Mouse (Mus musculus) sigmoid colon, adult 10 weeks (tissue): ENCODE data around the gene Cfc1. TPM values are rescaled to one million over a fixed set of nuclear protein-coding genes. Genes with fewer than 3 reads are reported as not detected.

ENCODE experiments used
- polyA plus RNA-seq: library from polyadenylated mRNA; stranded (reverse); fragments of 350-450 nt; fragmentation: Illumina TruSeq; extraction: RNeasy Lipid Tissue Mini Kit (QIAGEN cat#74804); gene quantifications from one replicate; pipeline ENCODE4 v1.2.3, GENCODE M21; 2014; ENCODE audit warnings: low read depth, low replicate concordance

The Cfc1 gene
- not detected for polyA plus RNA-seq

DNA sequence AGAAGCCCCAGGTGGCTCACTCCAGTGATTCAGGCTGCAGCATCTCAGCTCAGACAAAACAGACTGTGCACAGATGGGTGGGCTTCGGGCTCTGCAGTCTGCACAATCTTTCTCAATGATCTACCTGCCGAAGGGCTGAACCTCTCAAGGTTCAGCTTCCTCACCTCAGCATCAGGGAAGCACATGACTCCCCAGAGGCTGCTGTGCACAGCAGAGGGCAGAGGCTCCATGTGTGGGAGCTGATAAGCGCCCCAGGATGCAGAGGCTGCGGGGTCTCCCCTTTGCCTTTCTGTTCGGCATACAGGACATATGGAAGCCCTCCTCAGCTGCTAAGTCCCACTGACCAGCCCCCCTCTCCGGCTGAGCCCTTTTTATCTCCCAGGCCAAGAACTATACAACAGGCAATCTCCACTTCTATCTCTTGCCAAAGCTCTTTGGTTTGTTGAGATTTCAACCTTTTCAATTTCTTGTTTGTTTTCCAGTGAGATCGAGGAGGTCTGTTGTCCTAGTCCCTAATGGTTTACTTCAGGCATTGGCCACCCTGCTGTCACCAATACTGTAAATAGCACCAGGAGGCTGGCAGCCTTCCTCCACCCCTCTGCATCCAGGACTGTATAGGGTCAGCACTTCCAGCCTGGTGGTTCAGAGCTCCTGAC is at the start of gene Cfc1:
Cfc1 (plus strand) TSS at position 606 of the 656 bp plus-strand sequence.

DNA sequence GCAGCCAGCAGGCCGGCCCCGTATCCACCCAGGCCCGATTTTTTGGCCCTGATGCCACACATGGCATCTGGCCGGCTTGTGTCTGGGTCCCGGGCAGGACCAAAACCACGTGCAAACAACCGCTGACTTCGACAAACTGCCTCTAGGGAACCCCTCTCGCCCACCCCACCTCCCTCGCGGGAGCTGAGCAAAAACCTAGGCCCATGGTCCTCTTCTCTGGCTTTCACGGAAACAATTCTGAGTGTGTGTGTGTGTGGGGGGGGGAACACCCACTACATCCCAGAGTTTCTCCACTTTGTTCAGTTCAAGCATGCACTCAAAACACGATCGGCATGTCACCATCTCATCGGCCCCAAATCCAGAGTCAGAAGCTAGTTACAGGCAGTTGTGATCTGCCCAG is 25.4 kb downstream of the Cfc1 start, which contains the start of gene Prss40:
Prss40 (minus strand) TSS at position 101 of the 400 bp plus-strand sequence.

DNA sequence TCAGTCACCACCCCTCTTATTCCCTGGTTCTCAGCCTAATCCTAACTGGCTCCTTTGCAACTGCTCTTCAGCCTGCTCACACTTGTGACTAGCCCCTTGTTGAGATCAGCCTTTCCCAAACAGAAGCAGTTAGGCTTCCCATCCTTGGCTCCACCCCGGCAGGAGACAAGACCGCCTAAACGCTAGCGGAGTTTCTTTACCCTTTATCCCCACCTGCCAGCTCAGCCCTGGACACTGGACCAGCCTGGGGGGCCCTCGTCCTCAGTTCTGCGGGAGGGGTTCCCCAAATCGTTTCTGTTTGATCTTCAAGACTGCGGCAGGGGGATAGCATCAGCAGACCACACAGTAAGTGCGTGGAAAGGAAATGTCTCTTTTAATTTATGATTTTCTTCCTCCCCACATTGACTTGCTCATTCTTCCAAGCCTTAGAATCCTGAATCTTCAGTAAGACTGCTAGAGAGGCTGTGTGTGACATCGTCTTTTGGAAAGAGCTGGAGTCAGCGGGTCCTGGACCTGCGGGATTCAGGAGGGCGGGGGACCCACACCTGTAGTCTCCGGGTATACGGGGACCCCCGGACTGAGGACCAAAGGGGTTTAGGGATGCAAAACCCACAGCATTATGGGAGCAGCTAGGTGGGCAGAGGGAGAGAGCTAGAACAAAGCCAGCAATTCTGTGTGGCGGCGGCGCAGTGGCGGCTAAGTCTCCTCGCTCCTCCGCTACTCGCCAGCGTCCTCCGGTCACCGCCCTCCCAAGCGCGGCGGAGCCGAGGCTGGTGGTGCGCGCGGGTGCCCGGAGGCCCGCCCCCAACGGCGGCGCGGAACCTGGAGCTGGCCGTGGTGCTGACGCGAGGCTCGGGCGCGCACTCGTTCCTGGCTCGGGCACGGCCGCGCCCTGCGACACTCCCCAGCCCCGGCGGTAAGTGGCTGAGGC is 43.7 kb downstream of the Cfc1 start, which contains the start of gene Amer3:
Amer3 (plus strand) TSS at position 807 of the 931 bp plus-strand sequence.

Other genes starting within 250 kb of the Cfc1 start
- 19.5 TPM for gene Ccdc115, start 96.0 kb upstream of the Cfc1 start, polyA plus RNA-seq
- gene Imp4, start 95.8 kb upstream of the Cfc1 start, polyA plus RNA-seq, result 12.0 TPM
- gene Ptpn18, start 75.9 kb upstream of the Cfc1 start, polyA plus RNA-seq, result 28.5 TPM
- gene Prss39, start 37.2 kb upstream of the Cfc1 start, polyA plus RNA-seq, result not detected
- gene Prss40, start 25.3 kb downstream of the Cfc1 start, polyA plus RNA-seq, result not detected
- gene Amer3, start 44.0 kb downstream of the Cfc1 start, polyA plus RNA-seq, result not detected